In the genomic region with DNA sequence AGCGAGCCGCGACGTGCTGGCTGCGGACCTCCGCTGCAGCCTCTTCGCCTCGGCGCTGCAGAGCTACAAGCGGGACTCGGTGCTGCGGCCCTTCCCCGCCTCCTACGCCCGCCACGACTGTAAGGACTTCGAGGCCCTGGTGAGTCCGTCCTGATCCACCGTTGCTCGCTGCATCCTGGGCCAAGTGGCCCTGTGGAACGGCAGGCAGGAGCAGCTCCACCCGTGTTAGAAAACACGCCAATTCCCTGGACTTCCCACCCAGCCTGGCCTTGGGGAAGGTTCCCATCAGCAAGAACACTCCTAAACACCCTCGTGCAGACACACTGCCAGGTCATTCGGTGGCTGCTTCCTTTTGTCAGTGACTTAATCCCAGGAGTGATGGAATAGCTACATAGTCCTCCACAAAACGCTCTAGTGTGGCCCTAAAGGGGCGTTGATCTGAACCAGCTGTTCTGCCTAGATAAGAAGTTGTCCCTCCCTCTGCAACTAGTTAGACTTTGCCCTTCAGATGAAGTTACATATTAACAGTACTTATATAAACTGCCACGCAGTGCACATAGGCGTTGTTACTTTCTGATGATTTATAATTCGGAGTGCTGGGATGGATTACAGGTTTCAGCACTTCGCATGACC, we compare ENCODE assay signal across 1 mouse cellular context.
TF ChIP-seq lines count a peak whose summit lies in the region.

No protein-coding gene starts in this region.

TF ChIP-seq in MEL, 35 proteins besides CTCF, POLR2A, EP300 and RAD21 (continued from another document):
- peak; percentile 99 for TF ChIP-seq ETS1 (IDR thresholded peaks at IDR 0.05; ENCODE audit: low read depth, low read length)
- peak; percentile 96; the same call in 1 of the 2 replicates for TF ChIP-seq CHD1 (IDR thresholded peaks at IDR 0.05; ENCODE audit: low read depth, low read length)
- peak; percentile 87 for TF ChIP-seq MAZ (IDR thresholded peaks at IDR 0.05; ENCODE audit: low read depth, low read length)
- no peak for TF ChIP-seq UBTF (IDR thresholded peaks at IDR 0.05; ENCODE audit: borderline replicate concordance, insufficient read depth, low read depth, low read length)
- peak; percentile 90 for TF ChIP-seq TBP (IDR thresholded peaks at IDR 0.05; ENCODE audit: low read depth, low read length)
- TF ChIP-seq GATA1 (IDR thresholded peaks at IDR 0.05; ENCODE audit: low read depth, low read length): peak; percentile 99
- no peak for TF ChIP-seq NRF1 (IDR thresholded peaks at IDR 0.05; ENCODE audit: insufficient read depth, low read depth, low read length, poor library complexity, severe bottlenecking)
- peak; percentile 67; the same call in 1 of the 2 replicates for TF ChIP-seq MYB (IDR thresholded peaks at IDR 0.05; ENCODE audit: low read depth, low read length)
- TF ChIP-seq NELFE (IDR thresholded peaks at IDR 0.05; ENCODE audit: low read depth, low read length): peak; percentile 73
- TF ChIP-seq SMC3 (IDR thresholded peaks at IDR 0.05; ENCODE audit: low read depth, low read length): no peak
- TF ChIP-seq MYC (IDR thresholded peaks at IDR 0.05; ENCODE audit: low read depth, low read length): peak; percentile 72
- TF ChIP-seq POLR2AphosphoS5 (IDR thresholded peaks at IDR 0.05; ENCODE audit: borderline replicate concordance, low read depth, low read length): peak; percentile 94
- TF ChIP-seq E2F4 (IDR thresholded peaks at IDR 0.05; ENCODE audit: borderline replicate concordance, low read depth, low read length): no peak
- peak; percentile 97 for TF ChIP-seq TAL1 (IDR thresholded peaks at IDR 0.05; ENCODE audit: low read length)
